Comparison of ENCODE assay signal across 22 mouse cellular contexts in the genomic region with DNA sequence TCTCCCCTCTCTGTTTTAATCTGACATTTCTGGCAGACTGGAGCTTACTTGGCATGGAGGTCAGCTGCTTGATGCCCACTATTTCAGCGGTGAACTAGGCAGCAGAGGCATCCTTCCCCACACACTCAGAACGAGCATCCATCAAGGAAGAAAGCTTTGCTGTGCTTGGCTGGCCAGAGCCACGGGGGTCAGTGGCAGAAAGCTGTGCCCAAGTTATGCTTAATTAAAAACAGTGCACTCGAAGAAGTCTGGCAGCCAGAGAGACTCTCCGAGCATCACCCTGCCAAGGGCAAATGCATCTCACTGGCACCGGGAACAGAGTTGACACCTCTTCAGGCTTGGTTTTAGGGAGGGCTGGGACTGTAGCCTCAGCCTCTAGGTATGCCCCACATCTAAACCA.
DNase-seq lines count a peak whose midpoint lies in the region; ATAC-seq and TF ChIP-seq lines count a peak whose summit lies in the region.
"Had no signal": no experiment of that assay in that cellular context is flagged by ENCODE, and none has a peak within 500 bp of the region (broad histone marks: within the 10 kb centered on the region; RNA-seq: fewer than 3 reads in every experiment).

No protein-coding gene starts in this region.

- intact Hi-C loops in heart, adult 2 months (cut with DNase I), result no loop called here

- H3K27me3 ChIP-seq in kidney, embryonic 14.5 days (ENCODE audit: control insufficient read depth, insufficient read depth, low read length), result no peaks in the 10 kb centered on the region
- H3K27me3 ChIP-seq in embryonic facial prominence, embryonic 11.5 days (ENCODE audit: control insufficient read depth, insufficient read depth, low read length), result no peaks in the 10 kb centered on the region
- no peaks in the 10 kb centered on the region for H3K27me3 ChIP-seq in heart, adult 2 months (ENCODE audit: control insufficient read depth, insufficient read depth, low read length)
- H3K27me3 ChIP-seq: forebrain, embryonic 12.5 days; heart, embryonic 15.5 days; lung, embryonic 15.5 days; neural tube, embryonic 13.5 days had no signal

- TF ChIP-seq CTCF in heart, adult 2 months (IDR thresholded peaks at IDR 0.05), result no peak

- TF ChIP-seq EP300 in heart, adult 2 months (IDR thresholded peaks at IDR 0.05; ENCODE audit: insufficient read depth, low read depth, low read length), result no peak

- WGBS in kidney, embryonic 14.5 days, result 41% methylated on average over 6 of the region's 6 CpGs
- WGBS in embryonic facial prominence, embryonic 11.5 days, result 23% methylated on average over 6 of the region's 6 CpGs
- 57% methylated on average over 6 of the region's 6 CpGs for WGBS in heart, adult 2 months

- TF ChIP-seq POLR2A in heart, adult 2 months (IDR thresholded peaks at IDR 0.05; ENCODE audit: insufficient read depth, low read depth, low read length), result no peak

- H3K4me1 ChIP-seq in kidney, embryonic 14.5 days (ENCODE audit: control insufficient read depth, insufficient read depth, low read length), result no peaks in the 10 kb centered on the region
- H3K4me1 ChIP-seq in embryonic facial prominence, embryonic 11.5 days (ENCODE audit: control insufficient read depth, insufficient read depth, low read length), result no peaks in the 10 kb centered on the region
- no peaks in the 10 kb centered on the region for H3K4me1 ChIP-seq in heart, adult 2 months (ENCODE audit: control insufficient read depth, insufficient read depth, low read length)
- H3K4me1 ChIP-seq: forebrain, embryonic 12.5 days; heart, embryonic 15.5 days; lung, embryonic 15.5 days; neural tube, embryonic 13.5 days had no signal

- no peaks in the 10 kb centered on the region for H3K36me3 ChIP-seq in kidney, embryonic 14.5 days (ENCODE audit: control insufficient read depth, insufficient read depth, low read length)
- no peaks in the 10 kb centered on the region for H3K36me3 ChIP-seq in embryonic facial prominence, embryonic 11.5 days (replicated peaks; ENCODE audit: control insufficient read depth, insufficient read depth, low read depth, low read length)
- no peaks in the 10 kb centered on the region for H3K36me3 ChIP-seq in heart, adult 2 months (ENCODE audit: control insufficient read depth, insufficient read depth, low read length)
- H3K36me3 ChIP-seq: forebrain, embryonic 12.5 days; heart, embryonic 15.5 days; lung, embryonic 15.5 days; neural tube, embryonic 13.5 days had no signal

- H3K79me2 ChIP-seq in heart, adult 2 months (replicated peaks; ENCODE audit: control insufficient read depth, insufficient read depth, low read length), result no peaks in the 10 kb centered on the region

- H3K27ac ChIP-seq in kidney, embryonic 14.5 days (ENCODE audit: low read depth, low read length), result no peak overlapping the region
- 0 out of 2 replicates have a peak overlapping the region, but pooled peaks have one; percentile 16 for H3K27ac ChIP-seq in embryonic facial prominence, embryonic 11.5 days (replicated peaks; ENCODE audit: low read depth, low read length)
- H3K27ac ChIP-seq in heart, adult 2 months, result no peak overlapping the region
- H3K27ac ChIP-seq: forebrain, embryonic 12.5 days; heart, embryonic 15.5 days; kidney, postnatal 0 days; layer of hippocampus, adult 2 months; liver, embryonic 14.5 days; lung, embryonic 15.5 days; macrophage; neural tube, embryonic 13.5 days had no signal

- H3K4me2 ChIP-seq in kidney, embryonic 14.5 days (replicated peaks; ENCODE audit: low read depth, low read length), result no peak overlapping the region
- no peak overlapping the region for H3K4me2 ChIP-seq in embryonic facial prominence, embryonic 11.5 days (ENCODE audit: low read depth, low read length)
- H3K4me2 ChIP-seq: forebrain, embryonic 12.5 days; heart, embryonic 15.5 days; lung, embryonic 15.5 days; midbrain, embryonic 11.5 days; neural tube, embryonic 13.5 days had no signal

- no peak overlapping the region for H3K9ac ChIP-seq in kidney, embryonic 14.5 days (ENCODE audit: low read depth, low read length)
- H3K9ac ChIP-seq in embryonic facial prominence, embryonic 11.5 days (replicated peaks; ENCODE audit: low read length), result no peak overlapping the region
- H3K9ac ChIP-seq in heart, adult 2 months (ENCODE audit: low read depth, low read length), result no peak overlapping the region
- H3K9ac ChIP-seq: forebrain, embryonic 12.5 days; heart, embryonic 15.5 days; liver, embryonic 14.5 days; lung, embryonic 15.5 days; neural tube, embryonic 13.5 days had no signal

- H3K9me3 ChIP-seq in kidney, embryonic 14.5 days (ENCODE audit: control insufficient read depth, low read length), result peaks cover 5% of the 10 kb centered on the region; the same call in 1 of the 2 replicates
- H3K9me3 ChIP-seq in embryonic facial prominence, embryonic 11.5 days (replicated peaks; ENCODE audit: control insufficient read depth, low read length), result no peaks in the 10 kb centered on the region
- H3K9me3 ChIP-seq: heart, embryonic 15.5 days; lung, embryonic 15.5 days; neural tube, embryonic 13.5 days had no signal

- DNase-seq in cerebellum, postnatal 25 days, result peak; percentile 40 to 55
- no peak for DNase-seq in cerebellum, adult 9-11 months
- DNase-seq in kidney, postnatal 14 days, result no peak
- DNase-seq in Muller cell, postnatal 12 days (ENCODE audit: inconsistent ontology term), result peak; percentile 40
- no peak for DNase-seq in embryonic facial prominence, embryonic 11.5 days (ENCODE audit: low spot score)
- no peak for DNase-seq in right cerebral cortex, adult 18-20 months
- no peak for DNase-seq in heart, adult 2 months
- DNase-seq: adrenal gland, adult 8-10 months; gastrocnemius, postnatal 10 days; layer of hippocampus, postnatal 36 days; thymus, postnatal 36 days had no signal

- no peak overlapping the region for H3K4me3 ChIP-seq in kidney, embryonic 14.5 days (ENCODE audit: low read length)
- H3K4me3 ChIP-seq in embryonic facial prominence, embryonic 11.5 days (ENCODE audit: low read depth, low read length), result no peak overlapping the region
- no peak overlapping the region for H3K4me3 ChIP-seq in heart, adult 2 months
- H3K4me3 ChIP-seq: forebrain, embryonic 12.5 days; heart, embryonic 15.5 days; layer of hippocampus, adult 2 months; lung, embryonic 15.5 days; neural tube, embryonic 13.5 days had no signal

- peak; percentile 32; the same call in 1 of the 2 replicates for ATAC-seq in kidney, embryonic 14.5 days (ENCODE audit: low FRiP score, low TSS enrichment)
- ATAC-seq in embryonic facial prominence, embryonic 11.5 days (replicated peaks; ENCODE audit: insufficient number of reproducible peaks, low FRiP score, low TSS enrichment, low read depth), result peak; percentile 18; the same call in 1 of the 2 replicates
- ATAC-seq: intestine, postnatal 0 days had no signal

Comparison
In these comparisons a context has a peak if more than half of its experiments do, and no peak if none do; other contexts are left out.
1. DNase-seq: peak in cerebellum, postnatal 25 days (2 of 2) and Muller cell, postnatal 12 days (single experiment); none in cerebellum, adult 9-11 months (single experiment), kidney, postnatal 14 days (single experiment), embryonic facial prominence, embryonic 11.5 days (single experiment), right cerebral cortex, adult 18-20 months (single experiment) and heart, adult 2 months (0 of 2).